Mouse (Mus musculus) E14TG2a.4 (cell line): ENCODE results near the gene Plekha8.

Experiments
- CTCF ChIP-seq: conservative IDR thresholded peaks from 2 replicates; pipeline ENCODE4 v1.5.1; 2014; ENCODE audit warnings: low read length
- POU5F1 ChIP-seq: IDR thresholded peaks from 2 replicates; pipeline ENCODE4 v1.6.1; 2014; ENCODE audit warnings: low read length, borderline replicate concordance

GRCm38 (mm10) chr6:54691368-54692116, 96.6 kb downstream of the Plekha8 start:
- TF ChIP-seq CTCF, result no peak
- no peak for TF ChIP-seq POU5F1
